Mouse (Mus musculus) gastrocnemius, adult 8-10 months (tissue): ENCODE measurements around the gene Arhgef25. TPM values are rescaled to one million over a fixed set of nuclear protein-coding genes. Genes with fewer than 3 reads are reported as not detected.
"Not testable (repeated sequence)": the region's sequence is repeated elsewhere in the genome, so short reads cannot be mapped to it uniquely, and the experiment has no call there.

Experiments used
- DNase-seq, 2 experiments: peaks; one replicate each; pipeline ENCODE4 v3.0.0; 2022; ENCODE audit warnings: low spot score in 2 of 2
- total RNA-seq, 4 experiments: library from RNA; stranded (reverse); gene quantifications; 2 replicates each; pipeline ENCODE4 v1.2.4; 2022

Gene Arhgef25
- total RNA-seq, 4 experiments from 2014 or later: 7.1 to 12.1 (median 9.0) TPM

DNA sequence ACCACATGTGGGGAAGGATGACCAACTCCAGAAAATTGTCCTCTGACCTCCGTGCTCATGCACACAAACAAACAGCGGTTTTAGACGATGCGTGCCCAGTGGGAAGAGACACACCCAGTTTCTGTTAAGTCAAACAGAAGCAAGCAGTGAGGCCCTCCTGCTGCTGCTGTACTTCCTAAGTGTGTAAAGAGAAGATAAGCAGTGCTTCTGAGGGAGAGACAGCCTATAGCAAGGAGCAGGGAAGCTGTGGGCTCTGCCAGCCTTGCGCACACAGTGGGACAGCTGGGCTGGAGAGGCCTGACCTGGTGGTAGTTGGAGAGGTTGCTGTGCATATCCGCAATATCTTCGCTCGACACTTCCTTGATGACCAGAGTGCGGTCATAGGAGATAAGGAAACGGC lies 15.5 kb upstream of the Arhgef25 start:
- no peak for DNase-seq

DNA sequence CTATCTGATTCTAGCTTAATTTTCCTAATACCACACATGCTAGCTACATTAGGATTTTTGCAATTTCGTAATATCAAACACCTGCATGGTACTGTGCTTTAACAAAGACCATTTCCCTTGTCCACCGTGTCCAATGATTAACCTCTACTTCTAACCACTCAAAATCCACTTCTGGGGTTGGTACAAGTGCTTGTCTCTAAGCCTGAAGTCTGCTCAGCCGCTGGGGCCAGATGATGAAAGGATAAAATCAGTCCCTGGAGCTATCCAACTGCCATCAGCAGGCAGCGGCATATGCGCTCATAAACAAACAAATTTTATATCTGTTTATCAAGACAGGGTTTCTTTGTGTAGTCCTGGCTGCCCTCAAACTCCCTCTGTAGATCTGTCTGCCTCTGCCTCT lies 14.7 kb upstream of the Arhgef25 start:
- no peak for DNase-seq

GRCm38 (mm10) chr10:127203106-127203505 lies 13.2 kb upstream of the Arhgef25 start:
- DNase-seq: no peak

GRCm38 (mm10) chr10:127200279-127200678 lies 10.4 kb upstream of the Arhgef25 start:
- no peak for DNase-seq

GRCm38 (mm10) chr10:127199474-127199873 lies 9.6 kb upstream of the Arhgef25 start:
- DNase-seq: no peak

GRCm38 (mm10) chr10:127199068-127199467 lies 9.2 kb upstream of the Arhgef25 start:
- DNase-seq: no peak

GRCm38 (mm10) chr10:127198492-127198891 lies 8.6 kb upstream of the Arhgef25 start:
- DNase-seq: no peak

GRCm38 (mm10) chr10:127197505-127198110 lies 7.7 kb upstream of the Arhgef25 start:
- no peak for DNase-seq

DNA sequence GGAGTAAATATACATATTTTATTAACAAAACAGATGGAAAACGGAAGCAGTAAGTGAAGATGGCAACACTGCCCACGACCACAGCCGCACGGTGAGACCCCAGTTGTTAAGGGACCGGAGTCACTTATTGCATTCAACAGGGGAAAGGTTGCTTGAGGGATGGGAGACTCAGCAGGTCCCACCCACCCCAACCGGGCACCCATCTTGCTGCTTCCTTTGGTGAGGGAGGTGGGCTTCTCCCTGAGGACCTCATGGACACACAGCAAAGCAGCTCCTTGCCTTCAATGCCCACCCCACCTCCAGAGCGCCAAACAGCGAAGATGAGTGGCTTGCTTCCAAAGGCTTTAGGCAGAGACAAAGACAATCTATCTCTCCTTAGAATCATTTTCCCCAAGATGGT lies 7.2 kb upstream of the Arhgef25 start:
- DNase-seq: no peak

- peak; percentile 49 to 66 for DNase-seq
Observed at GRCm38 (mm10) chr10:127196392-127196791, 6.5 kb upstream of the Arhgef25 start.

DNA sequence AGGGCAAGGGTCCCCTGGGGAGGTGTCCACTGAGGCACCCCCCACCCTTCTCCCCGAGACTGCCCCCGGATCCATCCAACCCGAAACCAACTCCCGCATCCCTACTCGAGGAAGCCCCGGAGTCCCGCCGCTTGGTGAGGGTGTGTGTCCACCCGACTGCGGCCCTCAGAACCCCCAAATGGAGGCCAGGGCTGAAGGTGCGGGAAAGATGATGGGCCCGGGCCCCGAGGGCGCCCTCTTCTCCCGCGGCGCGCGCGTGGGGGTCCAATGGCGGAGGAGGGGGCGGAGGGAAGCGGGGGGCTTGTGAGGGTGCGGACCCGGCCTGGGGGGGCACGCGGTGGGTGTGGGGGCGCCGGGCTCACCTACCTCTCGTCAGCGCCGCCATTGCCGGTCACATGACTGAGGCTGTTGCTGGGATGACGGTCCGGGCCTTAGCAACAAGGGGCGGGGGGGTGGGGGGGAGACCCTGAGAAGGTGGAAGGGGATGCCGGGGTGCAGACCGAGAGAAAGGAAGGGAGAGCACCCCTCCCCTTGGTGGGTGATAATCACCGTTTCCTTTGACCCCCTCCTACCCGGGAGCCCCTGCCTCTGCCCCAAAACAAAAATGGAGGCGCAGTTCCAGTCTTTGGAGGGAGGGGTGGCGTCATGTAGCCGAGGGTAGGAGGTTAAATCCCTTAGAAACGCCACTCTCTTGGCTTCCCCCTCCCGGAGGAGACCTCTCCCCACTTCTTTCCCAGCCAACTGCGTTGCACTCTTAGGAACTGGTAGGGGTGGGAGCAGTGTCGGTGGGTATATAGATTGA lies 5.6 kb upstream of the Arhgef25 start, which contains the start of gene Dtx3:
Dtx3 (minus strand) TSS at position 401 of the 802 bp plus-strand sequence.
- no peak for DNase-seq

- peak; percentile 58 to 62 for DNase-seq
Observed at GRCm38 (mm10) chr10:127194428-127195327, 4.8 kb upstream of the Arhgef25 start.

DNA sequence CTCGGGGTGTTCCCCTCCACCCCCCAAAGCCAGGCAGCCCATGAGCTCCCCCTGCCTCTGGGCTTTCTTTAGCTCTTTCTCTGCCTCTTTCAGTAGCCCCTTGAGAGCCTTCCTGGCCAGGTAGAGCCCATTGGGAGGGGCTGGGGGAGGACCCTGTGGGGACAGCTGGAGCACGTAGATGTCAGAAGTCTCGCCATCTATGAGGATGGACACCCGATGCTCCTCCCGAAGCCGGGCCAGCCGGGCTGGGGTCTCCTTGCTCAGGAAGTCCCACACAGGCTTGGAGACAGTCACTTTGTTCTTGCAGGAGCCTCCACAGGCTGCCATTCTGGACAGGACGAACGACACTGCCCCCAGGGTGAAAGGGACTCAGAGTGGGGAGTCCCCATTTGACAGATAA lies 3.1 kb upstream of the Arhgef25 start:
- DNase-seq: no peak

- not testable (repeated sequence) for DNase-seq
Observed at GRCm38 (mm10) chr10:127192057-127192328, 2.1 kb upstream of the Arhgef25 start.

DNA sequence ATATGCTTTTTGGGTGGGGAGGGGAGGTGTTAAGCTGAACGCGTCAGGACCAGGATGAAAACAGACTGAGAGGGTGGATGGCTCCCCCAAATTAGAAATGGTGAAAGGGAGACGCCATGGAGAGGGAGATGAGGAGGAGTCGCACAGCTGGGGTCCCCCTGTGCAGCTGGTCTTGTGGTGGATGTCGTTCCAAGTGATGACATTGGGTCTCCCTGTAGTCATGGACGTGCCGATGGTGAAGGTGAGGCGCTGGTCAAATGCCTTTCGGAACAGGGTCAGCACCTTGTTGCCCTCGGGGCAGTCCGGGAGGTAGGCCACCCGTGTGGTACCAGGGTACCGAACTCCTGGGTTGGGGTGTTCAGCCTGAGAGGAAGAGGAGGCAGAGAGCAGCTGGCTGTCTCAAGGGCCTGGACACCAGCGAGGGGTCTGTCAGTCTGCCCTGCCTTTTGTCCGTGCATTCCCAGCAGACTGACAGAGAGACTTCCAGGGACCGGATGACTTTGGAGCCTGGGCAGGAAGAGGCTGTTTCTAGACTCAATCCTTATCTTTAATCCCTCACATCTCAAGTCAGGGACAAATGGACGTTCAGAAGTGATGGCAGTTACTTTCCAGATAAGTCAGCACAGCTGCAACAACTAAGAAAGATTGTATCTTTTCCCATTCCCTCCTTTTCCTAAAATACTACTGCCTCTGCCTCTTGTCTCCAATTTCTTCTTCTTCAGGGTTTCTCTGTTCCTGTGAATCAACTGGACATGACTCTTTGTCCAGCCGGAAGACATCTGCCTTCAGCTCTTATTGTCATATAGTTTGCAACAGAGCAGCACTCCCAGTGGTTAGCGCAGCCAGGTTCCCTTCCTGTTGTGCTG lies 1.5 kb upstream of the Arhgef25 start:
- no peak for DNase-seq

DNA sequence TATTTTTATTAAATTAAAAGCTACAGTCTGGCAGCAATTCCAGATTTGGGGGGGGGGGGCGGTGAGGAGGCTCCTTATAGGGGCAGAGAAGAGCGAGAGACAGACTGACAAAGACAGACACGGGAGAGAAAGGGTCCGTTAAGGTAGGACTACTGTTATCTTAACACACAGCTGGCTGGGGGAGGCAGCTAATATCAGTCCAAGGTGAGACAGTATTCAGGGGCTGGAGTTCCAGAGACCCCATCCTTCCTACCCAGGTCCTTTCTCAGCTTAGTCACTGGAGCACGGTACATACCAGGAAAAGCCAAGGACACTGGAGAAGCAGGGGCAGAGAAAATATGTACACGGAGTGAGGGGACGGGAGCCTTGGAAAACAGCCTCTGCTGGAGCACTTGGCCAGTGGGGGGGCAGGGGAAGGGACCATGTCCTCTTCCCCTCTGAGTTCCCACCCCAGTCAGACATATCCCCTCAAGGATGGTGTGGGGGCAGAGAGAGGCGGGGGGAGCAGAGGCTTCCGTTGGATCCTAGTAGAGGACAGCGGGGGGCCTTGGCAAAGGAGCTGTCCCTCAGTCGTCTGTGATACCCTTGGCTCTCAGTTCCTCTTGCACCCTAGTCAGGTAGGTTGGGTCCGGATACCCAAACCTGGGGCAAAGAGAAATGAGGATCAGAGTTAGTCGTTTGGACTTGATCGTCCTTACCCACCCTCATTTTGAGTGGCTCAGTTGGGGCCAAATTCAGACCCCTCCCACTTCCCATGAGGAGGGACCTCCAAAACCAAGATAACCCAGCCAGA lies 711 bp upstream of the Arhgef25 start:
- DNase-seq: no peak

DNA sequence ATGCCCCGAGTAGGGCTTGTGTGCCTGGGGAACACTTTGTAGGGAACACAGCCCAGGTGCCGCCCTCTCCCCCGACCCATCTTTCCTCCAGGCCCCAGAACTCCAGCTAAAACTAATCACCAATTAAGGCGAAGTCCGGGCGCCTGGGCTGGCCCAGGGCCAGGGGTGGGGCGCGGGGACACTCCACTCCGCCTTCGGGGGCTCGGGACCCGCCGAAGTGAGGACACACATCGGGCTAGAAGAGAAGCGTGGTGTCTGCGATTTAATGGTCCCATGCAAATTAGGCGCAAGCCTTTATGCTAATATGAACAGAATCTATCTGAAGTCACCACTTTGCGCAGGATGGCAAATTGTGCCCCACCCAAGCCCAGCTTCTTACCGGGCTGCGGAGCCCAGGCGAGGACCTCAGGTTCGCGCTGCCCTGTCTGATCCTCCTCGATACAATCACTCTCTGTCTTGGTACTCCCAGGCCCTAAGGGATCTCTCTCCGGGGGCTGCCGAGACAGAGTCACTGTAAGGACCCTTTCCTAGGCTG lies 700 bp downstream of the Arhgef25 start:
- peak in 1 of 2 experiments; percentile 33 for DNase-seq

- peak; percentile 33 to 47 for DNase-seq
Observed at GRCm38 (mm10) chr10:127188465-127189115, 1.3 kb downstream of the Arhgef25 start.

DNA sequence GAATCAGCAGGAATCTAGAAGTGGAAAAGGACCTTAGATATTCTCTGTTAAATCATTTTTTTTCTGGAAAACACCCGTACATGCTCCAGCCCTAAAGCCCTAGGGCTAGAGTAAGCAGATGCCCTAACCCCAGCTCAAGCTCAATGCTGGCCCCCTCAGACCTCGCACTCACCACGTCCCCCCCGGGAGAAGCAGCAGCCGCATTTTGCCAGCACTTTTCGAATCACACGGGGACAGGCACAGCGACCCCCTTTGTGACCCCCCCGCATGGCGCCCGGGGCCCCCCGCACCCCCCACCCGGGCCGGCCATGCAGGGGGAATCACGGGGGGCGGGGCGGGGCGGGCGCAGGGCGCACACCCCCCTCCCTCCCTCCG lies 1.8 kb downstream of the Arhgef25 start:
- DNase-seq: no peak
